Mouse (Mus musculus) spleen, adult 2 months (tissue): ENCODE data around the gene Galt.

Source experiments
- CTCF ChIP-seq: fragments of 200-500 bp; IDR thresholded peaks from 2 replicates; pipeline ENCODE4 v1.5.1; 2011; ENCODE audit warnings: mild to moderate bottlenecking, inconsistent platforms; ENCODE audit not compliant: insufficient read depth, insufficient read length, insufficient replicate concordance; ENCODE audit errors: extremely low read depth
- POLR2A ChIP-seq: fragments of 200-500 bp; IDR thresholded peaks from 2 replicates; pipeline ENCODE4 v1.6.1; 2011; ENCODE audit warnings: low read depth, low read length, inconsistent platforms

DNA sequence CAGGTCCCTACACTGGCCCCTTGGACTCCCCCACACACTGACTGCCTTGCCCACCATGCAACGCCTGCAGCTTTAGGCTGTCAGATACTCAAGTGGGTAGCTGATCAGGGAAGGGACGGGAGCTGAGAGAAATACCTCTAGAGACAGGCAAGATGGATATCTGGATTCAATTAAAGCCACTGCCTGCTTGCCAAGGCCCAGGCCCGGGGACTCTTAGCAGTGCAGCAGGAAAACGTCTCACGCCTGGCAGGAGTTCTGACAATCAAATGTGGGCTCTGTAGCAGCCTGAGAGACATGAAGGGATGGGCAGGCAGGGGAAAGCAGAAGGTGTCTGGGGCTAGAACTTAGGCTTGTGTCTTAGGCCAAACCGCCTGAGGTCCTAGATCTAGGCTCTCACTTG lies 38.2 kb upstream of the Galt start:
- TF ChIP-seq POLR2A (no peak), CTCF (no peak)
